Mouse (Mus musculus) bone marrow macrophage, adult 2 months (primary cell): ENCODE measurements around the gene Tma7.

ENCODE experiments used
- CTCF ChIP-seq: IDR thresholded peaks from 2 replicates; pipeline ENCODE4 v1.5.1; 2012; ENCODE audit warnings: low read depth, mild to moderate bottlenecking, low read length, moderate library complexity
- POLR2A ChIP-seq: IDR thresholded peaks from 2 replicates; pipeline ENCODE4 v1.6.1; 2012; ENCODE audit warnings: mild to moderate bottlenecking, low read depth, low read length, borderline replicate concordance

- no peak for TF ChIP-seq CTCF
- no peak for TF ChIP-seq POLR2A
These were observed 31.9 kb upstream of the Tma7 start for GRCm38 (mm10) chr9:109114276-109114675.
